Mouse (Mus musculus) WW6 (cell line): ENCODE data around the gene Mybph.
"Not testable (repeated sequence)": the region's sequence is repeated elsewhere in the genome, so short reads cannot be mapped to it uniquely, and the experiment has no call there.

Experiments used
- DNase-seq: peaks from one replicate; pipeline ENCODE4 v3.0.0-alpha.2; 2013; ENCODE audit warnings: low read depth, low spot score

The Mybph gene

GRCm38 (mm10) chr1:134232778-134233531 lies 39.7 kb downstream of the Mybph start:
- no peak for DNase-seq

GRCm38 (mm10) chr1:134233681-134234454 lies 40.6 kb downstream of the Mybph start:
- no peak for DNase-seq

GRCm38 (mm10) chr1:134234455-134235390 lies 41.5 kb downstream of the Mybph start:
- no peak for DNase-seq

GRCm38 (mm10) chr1:134235391-134235921 lies 42.2 kb downstream of the Mybph start, which contains the start of gene Adora1:
Gene Adora1, minus strand, starts transcription at chr1:134235431.
- no peak for DNase-seq

- DNase-seq, result no peak
Measured at GRCm38 (mm10) chr1:134236142-134236541, 42.9 kb downstream of the Mybph start.

GRCm38 (mm10) chr1:134237438-134237837 lies 44.2 kb downstream of the Mybph start:
- DNase-seq, result no peak

- no peak for DNase-seq
Measured at GRCm38 (mm10) chr1:134240701-134241100, 47.5 kb downstream of the Mybph start.

- no peak for DNase-seq
Measured at GRCm38 (mm10) chr1:134241298-134241697, 48.0 kb downstream of the Mybph start.

- no peak for DNase-seq
Measured at GRCm38 (mm10) chr1:134242286-134242685, 49.0 kb downstream of the Mybph start.

GRCm38 (mm10) chr1:134243505-134243904 lies 50.3 kb downstream of the Mybph start:
- DNase-seq, result no peak

- peak; percentile 50 for DNase-seq
Measured at GRCm38 (mm10) chr1:134243948-134244914, 51.0 kb downstream of the Mybph start.

- DNase-seq, result no peak
Measured at GRCm38 (mm10) chr1:134245004-134245717, 51.9 kb downstream of the Mybph start.

- DNase-seq, result no peak
Measured at GRCm38 (mm10) chr1:134246590-134246989, 53.3 kb downstream of the Mybph start.

GRCm38 (mm10) chr1:134249681-134250080 lies 56.4 kb downstream of the Mybph start:
- DNase-seq, result not testable (repeated sequence)
